Mouse (Mus musculus): Measurements from ENCODE around the gene Ccdc187. TPM values are rescaled to one million over a fixed set of nuclear protein-coding genes. Genes with fewer than 3 reads are reported as not detected.

Gene Ccdc187
- polyA plus RNA-seq, 1 experiment from 2014 or later, result 0.58 TPM

- H3K4me3 ChIP-seq (ENCODE audit: low read depth, low read length), result no peak overlapping the region
- no peak overlapping the region for H3K4me2 ChIP-seq (replicated peaks; ENCODE audit: low read depth, low read length)
- peaks cover 36% of the 10 kb centered on the region for H3K4me1 ChIP-seq (ENCODE audit: control insufficient read depth, insufficient read depth, low read length)
- H3K27ac ChIP-seq (ENCODE audit: low read length), result no peak overlapping the region
- no peak overlapping the region for H3K9ac ChIP-seq (replicated peaks; ENCODE audit: low read depth, low read length)
- no peaks in the 10 kb centered on the region for H3K9me3 ChIP-seq (ENCODE audit: control insufficient read depth, low read depth, low read length)
- ATAC-seq (ENCODE audit: insufficient number of reproducible peaks, insufficient read depth, low FRiP score, low read depth), result no peak
- no peaks in the 10 kb centered on the region for H3K27me3 ChIP-seq (ENCODE audit: control insufficient read depth, insufficient read depth, low read length)
- 63% methylated on average over 2 of the region's 2 CpGs for WGBS
- H3K36me3 ChIP-seq (ENCODE audit: control insufficient read depth, insufficient read depth, low read length), result no peaks in the 10 kb centered on the region
Measured at GRCm38 (mm10) chr2:26312812-26313211, 18.5 kb upstream of the Ccdc187 start.

GRCm38 (mm10) chr2:26311936-26312335 lies 17.6 kb upstream of the Ccdc187 start:
- WGBS, result 60% methylated on average over 5 of the region's 5 CpGs
- Histone ChIP-seq H3K4me2 (replicated peaks; ENCODE audit: low read depth, low read length) (no peak overlapping the region), H3K9ac (replicated peaks; ENCODE audit: low read depth, low read length) (no peak overlapping the region), H3K36me3 (ENCODE audit: control insufficient read depth, insufficient read depth, low read length) (no peaks in the 10 kb centered on the region), H3K27me3 (ENCODE audit: control insufficient read depth, insufficient read depth, low read length) (no peaks in the 10 kb centered on the region), H3K4me1 (ENCODE audit: control insufficient read depth, insufficient read depth, low read length) (peaks cover 27% of the 10 kb centered on the region), H3K27ac (ENCODE audit: low read length) (no peak overlapping the region), H3K4me3 (ENCODE audit: low read depth, low read length) (no peak overlapping the region), H3K9me3 (ENCODE audit: control insufficient read depth, low read depth, low read length) (no peaks in the 10 kb centered on the region)
- ATAC-seq (ENCODE audit: insufficient number of reproducible peaks, insufficient read depth, low FRiP score, low read depth), result no peak

GRCm38 (mm10) chr2:26309739-26310138 lies 15.4 kb upstream of the Ccdc187 start:
- Histone ChIP-seq H3K9me3 (ENCODE audit: control insufficient read depth, low read depth, low read length) (no peaks in the 10 kb centered on the region), H3K4me3 (ENCODE audit: low read depth, low read length) (no peak overlapping the region), H3K4me1 (ENCODE audit: control insufficient read depth, insufficient read depth, low read length) (peaks cover 15% of the 10 kb centered on the region; the same call in 1 of the 2 replicates), H3K27ac (ENCODE audit: low read length) (peak overlapping the region; percentile 87), H3K36me3 (ENCODE audit: control insufficient read depth, insufficient read depth, low read length) (no peaks in the 10 kb centered on the region), H3K9ac (replicated peaks; ENCODE audit: low read depth, low read length) (no peak overlapping the region), H3K4me2 (replicated peaks; ENCODE audit: low read depth, low read length) (peak overlapping the region; percentile 4; the same call in 1 of the 2 replicates), H3K27me3 (ENCODE audit: control insufficient read depth, insufficient read depth, low read length) (no peaks in the 10 kb centered on the region)
- WGBS, result 8% methylated on average over 10 of the region's 10 CpGs
- ATAC-seq (ENCODE audit: insufficient number of reproducible peaks, insufficient read depth, low FRiP score, low read depth), result peak; percentile 80

- Histone ChIP-seq H3K27me3 (ENCODE audit: control insufficient read depth, insufficient read depth, low read length) (no peaks in the 10 kb centered on the region), H3K36me3 (ENCODE audit: control insufficient read depth, insufficient read depth, low read length) (no peaks in the 10 kb centered on the region), H3K27ac (ENCODE audit: low read length) (no peak overlapping the region), H3K9me3 (ENCODE audit: control insufficient read depth, low read depth, low read length) (no peaks in the 10 kb centered on the region), H3K4me3 (ENCODE audit: low read depth, low read length) (no peak overlapping the region), H3K4me1 (ENCODE audit: control insufficient read depth, insufficient read depth, low read length) (peaks cover 6% of the 10 kb centered on the region; the same call in 1 of the 2 replicates), H3K4me2 (replicated peaks; ENCODE audit: low read depth, low read length) (no peak overlapping the region), H3K9ac (replicated peaks; ENCODE audit: low read depth, low read length) (no peak overlapping the region)
- 92% methylated on average over 3 of the region's 3 CpGs for WGBS
- ATAC-seq (ENCODE audit: insufficient number of reproducible peaks, insufficient read depth, low FRiP score, low read depth), result no peak
Measured at GRCm38 (mm10) chr2:26306702-26307101, 12.3 kb upstream of the Ccdc187 start.

- H3K4me2 ChIP-seq (replicated peaks; ENCODE audit: low read depth, low read length), result no peak overlapping the region
- no peaks in the 10 kb centered on the region for H3K36me3 ChIP-seq (ENCODE audit: control insufficient read depth, insufficient read depth, low read length)
- no peak overlapping the region for H3K4me3 ChIP-seq (ENCODE audit: low read depth, low read length)
- no peaks in the 10 kb centered on the region for H3K27me3 ChIP-seq (ENCODE audit: control insufficient read depth, insufficient read depth, low read length)
- H3K27ac ChIP-seq (ENCODE audit: low read length), result no peak overlapping the region
- H3K4me1 ChIP-seq (ENCODE audit: control insufficient read depth, insufficient read depth, low read length), result peaks cover 6% of the 10 kb centered on the region; the same call in 1 of the 2 replicates
- no peaks in the 10 kb centered on the region for H3K9me3 ChIP-seq (ENCODE audit: control insufficient read depth, low read depth, low read length)
- WGBS, result 68% methylated on average over 2 of the region's 2 CpGs
- no peak overlapping the region for H3K9ac ChIP-seq (replicated peaks; ENCODE audit: low read depth, low read length)
- ATAC-seq (ENCODE audit: insufficient number of reproducible peaks, insufficient read depth, low FRiP score, low read depth), result no peak
Measured at GRCm38 (mm10) chr2:26305555-26305954, 11.2 kb upstream of the Ccdc187 start.

GRCm38 (mm10) chr2:26304711-26305110 lies 10.4 kb upstream of the Ccdc187 start:
- Histone ChIP-seq H3K9ac (replicated peaks; ENCODE audit: low read depth, low read length) (no peak overlapping the region), H3K27me3 (ENCODE audit: control insufficient read depth, insufficient read depth, low read length) (no peaks in the 10 kb centered on the region)

GRCm38 (mm10) chr2:26302005-26302503 lies 7.7 kb upstream of the Ccdc187 start:
- no peak overlapping the region for H3K4me2 ChIP-seq (replicated peaks; ENCODE audit: low read depth, low read length)
- H3K4me1 ChIP-seq (ENCODE audit: control insufficient read depth, insufficient read depth, low read length), result peaks cover 17% of the 10 kb centered on the region
- no peak for ATAC-seq (ENCODE audit: insufficient number of reproducible peaks, insufficient read depth, low FRiP score, low read depth)
- no peaks in the 10 kb centered on the region for H3K9me3 ChIP-seq (ENCODE audit: control insufficient read depth, low read depth, low read length)
- 83% methylated on average over 10 of the region's 10 CpGs for whole genome bisulfite sequencing
- H3K9ac ChIP-seq (replicated peaks; ENCODE audit: low read depth, low read length), result no peak overlapping the region
- H3K27ac ChIP-seq (ENCODE audit: low read length), result no peak overlapping the region
- no peaks in the 10 kb centered on the region for H3K36me3 ChIP-seq (ENCODE audit: control insufficient read depth, insufficient read depth, low read length)
- no peak overlapping the region for H3K4me3 ChIP-seq (ENCODE audit: low read depth, low read length)
- no peaks in the 10 kb centered on the region for H3K27me3 ChIP-seq (ENCODE audit: control insufficient read depth, insufficient read depth, low read length)

More at GRCm38 (mm10) chr2:26304711-26305110, 10.4 kb upstream of the Ccdc187 start:
- no peak for ATAC-seq (ENCODE audit: insufficient number of reproducible peaks, insufficient read depth, low FRiP score, low read depth)
- Histone ChIP-seq H3K27ac (ENCODE audit: low read length) (no peak overlapping the region), H3K9me3 (ENCODE audit: control insufficient read depth, low read depth, low read length) (no peaks in the 10 kb centered on the region), H3K4me2 (replicated peaks; ENCODE audit: low read depth, low read length) (no peak overlapping the region), H3K4me3 (ENCODE audit: low read depth, low read length) (no peak overlapping the region), H3K36me3 (ENCODE audit: control insufficient read depth, insufficient read depth, low read length) (no peaks in the 10 kb centered on the region), H3K4me1 (ENCODE audit: control insufficient read depth, insufficient read depth, low read length) (peaks cover 10% of the 10 kb centered on the region; the same call in 1 of the 2 replicates)
- WGBS, result 38% methylated on average over 1 of the region's 1 CpGs

- no peaks in the 10 kb centered on the region for H3K9me3 ChIP-seq (ENCODE audit: control insufficient read depth, low read depth, low read length)
- no peaks in the 10 kb centered on the region for H3K36me3 ChIP-seq (ENCODE audit: control insufficient read depth, insufficient read depth, low read length)
- H3K4me1 ChIP-seq (ENCODE audit: control insufficient read depth, insufficient read depth, low read length), result peaks cover 27% of the 10 kb centered on the region
- H3K27me3 ChIP-seq (ENCODE audit: control insufficient read depth, insufficient read depth, low read length), result no peaks in the 10 kb centered on the region
- H3K4me2 ChIP-seq (replicated peaks; ENCODE audit: low read depth, low read length), result no peak overlapping the region
- H3K4me3 ChIP-seq (ENCODE audit: low read depth, low read length), result no peak overlapping the region
- ATAC-seq (ENCODE audit: insufficient number of reproducible peaks, insufficient read depth, low FRiP score, low read depth), result no peak
- 0% methylated on average over 3 of the region's 3 CpGs for WGBS
- no peak overlapping the region for H3K9ac ChIP-seq (replicated peaks; ENCODE audit: low read depth, low read length)
- peak overlapping the region; percentile 16; the same call in 1 of the 2 replicates for H3K27ac ChIP-seq (ENCODE audit: low read length)
Measured at GRCm38 (mm10) chr2:26300808-26301174, 6.4 kb upstream of the Ccdc187 start.

All from stomach, embryonic 14.5 days (tissue).